Mouse (Mus musculus) granulocyte monocyte progenitor cell, adult 5-6 weeks (primary cell): ENCODE measurements at regions not wholly inside any gene's neighbourhood (a gene's known extent, or its start where the extent isn't known, plus 50 kb on each side); places are given as distances from the start of the nearest gene placed in this dataset.

Source experiments
- ATAC-seq: replicated peaks from 2 replicates; pipeline ENCODE4 v1.8.0; 2016; ENCODE audit warnings: mild to moderate bottlenecking, moderate TSS enrichment, inconsistent platforms; ENCODE audit not compliant: poor library complexity, severe bottlenecking

DNA sequence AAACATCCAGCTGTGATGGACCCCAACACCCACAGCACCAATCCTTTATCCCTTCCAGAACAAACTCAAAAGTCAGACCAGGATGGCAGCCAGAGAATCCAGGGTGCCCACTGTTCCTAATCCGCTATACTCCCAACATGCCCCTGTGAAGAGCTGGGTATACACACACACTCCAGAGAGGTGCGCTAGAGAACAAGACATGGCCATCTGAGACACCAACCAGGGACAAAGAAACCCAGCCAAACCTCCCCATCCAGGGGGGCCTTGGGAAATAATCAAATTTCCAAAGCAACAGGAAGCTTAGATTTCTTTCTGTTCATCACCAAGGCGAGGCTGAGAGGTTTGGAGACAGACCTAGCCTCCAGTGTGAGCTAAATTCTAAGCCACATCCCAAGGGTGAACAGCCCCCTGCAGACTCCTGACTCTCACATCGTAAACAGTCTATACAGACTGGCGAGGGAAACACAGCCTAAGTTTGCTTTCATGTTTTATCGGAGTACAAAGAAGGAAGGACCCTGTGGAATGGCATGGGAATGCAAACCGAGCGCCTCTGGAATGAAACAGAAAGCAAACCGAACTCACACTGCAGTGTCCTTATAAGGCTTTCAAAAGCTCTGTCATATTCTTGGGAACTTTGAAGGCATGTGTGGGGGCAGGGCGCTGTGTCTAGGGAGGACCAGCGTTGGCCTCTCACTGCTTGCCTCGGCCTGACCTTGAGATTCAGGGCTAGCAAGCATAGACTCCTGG is 85.9 kb upstream of the Sfswap start:
- no peak for ATAC-seq

DNA sequence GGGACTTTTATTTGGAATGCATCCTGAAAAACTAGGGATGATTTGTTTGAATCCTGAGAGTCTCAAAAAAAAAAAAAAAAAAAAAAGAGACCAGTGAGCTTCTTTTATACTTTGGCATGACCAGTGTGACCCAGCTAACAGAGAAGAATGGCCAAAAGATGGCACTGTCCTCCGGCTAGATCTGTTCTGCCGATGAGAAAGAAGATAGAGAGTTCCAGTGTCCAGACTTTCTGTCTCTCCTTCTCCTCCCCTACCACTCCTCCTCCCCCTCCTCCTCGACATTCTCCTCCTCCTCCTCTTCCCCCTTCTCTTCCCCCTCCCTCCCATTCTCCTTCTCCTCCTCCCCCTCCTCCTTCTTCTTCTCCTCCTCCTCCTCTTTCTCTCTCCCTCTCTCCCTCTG is 84.6 kb upstream of the Sfswap start:
- ATAC-seq: no peak

DNA sequence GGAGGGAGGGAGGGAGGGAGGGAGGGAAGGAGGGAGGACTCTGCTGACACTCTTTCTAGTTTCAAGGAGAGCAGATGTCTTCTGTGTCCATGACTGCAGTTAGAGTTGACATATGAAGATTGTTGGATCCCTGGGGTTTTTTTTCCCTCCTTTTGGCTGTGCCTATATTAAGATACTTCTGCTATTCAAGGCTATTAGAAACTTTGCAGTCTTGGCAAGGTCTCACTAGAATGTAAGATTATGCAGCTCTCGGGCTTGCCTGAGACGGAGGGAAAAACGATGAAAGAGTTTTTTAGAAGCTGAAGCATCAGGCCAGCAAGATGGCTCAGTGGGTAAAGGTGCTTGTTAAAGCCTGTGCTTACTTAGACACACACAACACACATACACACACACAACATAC is 83.5 kb upstream of the Sfswap start:
- no peak for ATAC-seq

DNA sequence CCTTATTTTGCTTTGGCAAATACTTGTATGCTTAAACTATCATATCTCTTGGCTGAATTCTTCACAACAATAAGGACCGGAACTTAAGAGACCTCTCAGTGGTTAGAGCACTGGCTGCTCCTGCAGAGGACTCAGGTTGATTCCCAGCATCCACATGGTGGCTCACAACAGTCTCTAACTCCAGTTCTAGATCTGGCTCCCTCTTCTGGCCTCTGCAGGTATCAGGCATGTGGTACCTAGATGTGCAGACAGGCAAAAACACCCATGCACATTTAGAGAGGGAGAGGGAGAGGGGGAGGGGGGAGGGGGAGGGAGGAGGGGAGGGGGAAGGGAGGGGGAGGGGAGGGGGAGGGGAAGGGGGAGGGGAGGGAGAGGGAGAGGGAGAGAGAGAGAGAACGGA is 80.0 kb upstream of the Sfswap start:
- no peak for ATAC-seq

DNA sequence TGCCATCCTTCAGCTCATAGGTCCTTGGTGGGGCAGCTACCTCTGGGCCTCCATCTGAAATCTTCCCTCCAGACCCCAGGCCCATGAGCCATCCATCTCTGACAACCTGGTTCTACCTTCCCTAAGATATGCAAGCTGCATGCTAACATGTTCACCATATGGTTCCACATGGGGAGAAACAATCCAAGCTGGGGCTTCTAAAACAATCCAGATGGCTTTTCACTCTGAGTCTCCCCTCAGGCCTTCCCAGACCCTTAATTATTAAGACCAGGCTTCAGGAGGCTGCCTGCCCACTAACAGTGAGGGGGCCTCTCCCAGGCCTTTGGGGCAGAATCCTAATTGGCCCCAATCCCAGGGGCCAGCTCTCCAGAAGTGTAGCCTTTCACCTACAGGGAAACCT is 71.1 kb upstream of the Sfswap start:
- no peak for ATAC-seq

DNA sequence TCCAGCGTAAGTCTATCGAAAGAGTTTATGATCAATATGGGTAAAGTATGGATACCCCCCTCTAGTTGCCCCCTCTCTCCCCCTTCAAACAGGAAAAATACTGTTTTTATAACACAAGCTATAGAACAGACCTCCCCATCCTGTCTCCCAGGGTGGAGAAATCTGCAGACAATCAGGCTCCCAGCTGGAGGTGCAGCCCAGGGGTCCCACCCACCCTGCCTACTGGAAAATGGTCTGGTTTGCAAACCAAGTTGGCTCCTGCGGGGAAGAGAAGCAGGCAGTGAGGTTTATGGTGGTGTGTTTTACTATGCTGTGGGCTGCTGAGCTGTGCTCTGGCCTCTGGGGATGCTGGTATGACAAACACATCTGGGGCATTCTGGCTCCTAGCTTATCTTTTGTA is 70.7 kb upstream of the Sfswap start:
- ATAC-seq: no peak

DNA sequence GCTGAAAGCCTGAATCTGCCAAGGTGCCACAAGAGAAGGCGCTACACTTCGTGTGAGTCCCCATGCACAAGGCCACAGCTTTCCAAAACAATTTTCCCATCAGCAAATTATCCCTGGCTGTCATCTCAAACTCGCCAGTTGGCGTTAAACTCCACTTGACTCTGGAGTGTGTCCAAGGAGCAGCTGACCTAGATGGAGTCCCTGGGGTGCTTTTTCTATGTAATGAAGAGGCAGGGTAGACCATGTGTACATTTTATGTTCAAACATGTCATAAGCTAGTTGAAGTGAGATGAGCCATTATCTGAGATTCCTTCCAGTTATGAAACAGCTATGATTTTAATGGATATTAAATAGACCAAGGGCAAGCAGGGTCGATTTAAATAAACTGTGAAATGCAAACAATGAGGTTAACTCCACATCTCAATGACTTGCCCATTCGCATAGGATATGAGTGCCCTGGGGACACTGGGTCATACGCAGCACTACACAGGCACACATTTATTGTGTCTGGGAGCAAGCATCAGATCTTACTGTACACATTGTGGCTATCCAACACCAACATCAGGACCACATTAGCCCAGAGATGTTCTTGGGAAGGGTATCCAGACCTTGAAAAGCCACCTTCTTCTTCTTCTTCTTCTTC is 51.0 kb upstream of the Sfswap start:
- ATAC-seq: no peak
